Mouse (Mus musculus) thymus, adult 2 months (tissue): ENCODE data around the gene Zmynd10.

ENCODE experiments used
- CTCF ChIP-seq: fragments of 200-500 bp; IDR thresholded peaks from 2 replicates; pipeline ENCODE4 v1.5.1; 2012; ENCODE audit warnings: mild to moderate bottlenecking, control low read depth, low read length, moderate library complexity, borderline replicate concordance; ENCODE audit not compliant: control insufficient read depth, poor library complexity, insufficient read depth; ENCODE audit errors: extremely low read depth
- POLR2A ChIP-seq: fragments of 200-500 bp; IDR thresholded peaks from 2 replicates; pipeline ENCODE4 v1.6.1; 2012; ENCODE audit warnings: mild to moderate bottlenecking, low read length, control low read depth, moderate library complexity; ENCODE audit not compliant: control insufficient read depth, poor library complexity, insufficient read depth; ENCODE audit errors: extremely low read depth

DNA sequence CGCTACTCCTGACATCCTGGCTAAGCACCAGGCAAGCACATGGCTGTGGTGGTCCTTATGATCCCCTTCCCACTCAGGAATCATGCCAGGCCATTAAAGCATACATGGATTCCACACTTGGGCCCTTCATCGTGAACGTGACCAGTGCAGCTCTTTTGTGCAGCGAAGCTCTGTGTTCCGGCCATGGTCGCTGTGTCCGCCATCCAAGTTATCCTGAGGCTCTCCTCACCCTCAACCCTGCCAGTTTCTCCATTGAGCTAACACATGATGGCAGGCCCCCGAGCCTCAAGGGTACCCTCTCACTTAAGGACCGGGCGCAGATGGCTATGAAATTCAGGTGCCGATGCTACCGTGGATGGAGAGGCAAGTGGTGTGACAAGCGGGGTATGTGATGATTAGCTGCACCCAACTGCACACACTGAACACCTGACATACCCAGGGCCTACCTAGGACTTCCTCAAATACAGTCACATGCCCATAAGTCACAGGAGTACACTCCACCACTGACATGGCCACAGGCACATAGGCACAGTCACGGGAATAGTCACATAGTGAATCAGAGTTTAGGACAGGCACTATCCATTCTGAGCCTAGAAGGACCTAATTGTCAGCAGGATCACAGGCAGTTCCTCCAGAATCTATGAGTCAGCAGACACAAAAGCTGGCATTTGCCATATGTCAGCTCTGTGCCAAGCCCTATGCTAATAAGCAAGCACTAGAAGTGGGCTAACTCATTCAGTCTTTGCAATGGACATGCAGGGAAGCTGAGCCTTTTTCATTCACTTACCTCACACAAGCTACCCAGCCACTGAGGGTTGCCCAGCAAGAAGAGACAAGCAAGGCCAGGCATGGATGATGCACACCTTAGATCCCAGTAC is 32.2 kb downstream of the Zmynd10 start:
- TF ChIP-seq CTCF, result no peak
- no peak for TF ChIP-seq POLR2A
